Mouse (Mus musculus) liver, embryonic 18 days (tissue): ENCODE results near the gene Gm28729. TPM values are rescaled to one million over a fixed set of nuclear protein-coding genes. Genes with fewer than 3 reads are reported as not detected.

Source experiments
- polyA plus RNA-seq: library from polyadenylated mRNA; depleted of rRNA; stranded (reverse); fragments of >200 nt; gene quantifications from 2 replicates; pipeline ENCODE4 v1.2.3, GENCODE M21; 2012; rRNA removed

Gm28729 gene
- polyA plus RNA-seq, result 0.02 and 0.04 TPM in 2 replicates

DNA sequence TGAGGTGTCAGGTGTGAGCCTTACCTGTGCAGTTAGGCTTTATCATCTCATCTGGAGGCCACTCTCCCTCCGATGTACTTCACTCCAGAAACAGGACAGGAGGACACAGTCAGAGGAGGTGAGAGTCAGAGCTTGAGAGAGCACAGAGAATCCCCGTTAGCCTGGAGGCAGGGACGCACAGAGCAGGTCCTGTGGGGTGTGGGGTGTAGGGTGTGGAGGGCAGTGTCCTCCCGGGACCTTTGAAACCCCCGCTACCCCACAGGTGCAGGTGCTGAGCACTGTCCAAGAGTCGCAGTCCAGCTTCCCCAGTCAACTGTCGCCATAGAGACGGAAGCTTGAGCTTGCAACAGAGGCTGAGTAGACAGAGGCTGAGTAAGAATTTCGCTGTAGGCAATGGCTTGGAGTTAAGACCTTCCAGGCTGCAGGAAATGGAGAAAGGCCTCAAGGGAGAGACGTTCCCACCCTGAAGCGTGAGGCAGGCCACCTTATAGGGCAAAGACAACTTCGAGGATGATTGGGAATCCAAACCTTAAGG lies at the start of gene Gm28729:
Gm28729 (minus strand) TSS at position 293 of the 535 bp plus-strand sequence.

DNA sequence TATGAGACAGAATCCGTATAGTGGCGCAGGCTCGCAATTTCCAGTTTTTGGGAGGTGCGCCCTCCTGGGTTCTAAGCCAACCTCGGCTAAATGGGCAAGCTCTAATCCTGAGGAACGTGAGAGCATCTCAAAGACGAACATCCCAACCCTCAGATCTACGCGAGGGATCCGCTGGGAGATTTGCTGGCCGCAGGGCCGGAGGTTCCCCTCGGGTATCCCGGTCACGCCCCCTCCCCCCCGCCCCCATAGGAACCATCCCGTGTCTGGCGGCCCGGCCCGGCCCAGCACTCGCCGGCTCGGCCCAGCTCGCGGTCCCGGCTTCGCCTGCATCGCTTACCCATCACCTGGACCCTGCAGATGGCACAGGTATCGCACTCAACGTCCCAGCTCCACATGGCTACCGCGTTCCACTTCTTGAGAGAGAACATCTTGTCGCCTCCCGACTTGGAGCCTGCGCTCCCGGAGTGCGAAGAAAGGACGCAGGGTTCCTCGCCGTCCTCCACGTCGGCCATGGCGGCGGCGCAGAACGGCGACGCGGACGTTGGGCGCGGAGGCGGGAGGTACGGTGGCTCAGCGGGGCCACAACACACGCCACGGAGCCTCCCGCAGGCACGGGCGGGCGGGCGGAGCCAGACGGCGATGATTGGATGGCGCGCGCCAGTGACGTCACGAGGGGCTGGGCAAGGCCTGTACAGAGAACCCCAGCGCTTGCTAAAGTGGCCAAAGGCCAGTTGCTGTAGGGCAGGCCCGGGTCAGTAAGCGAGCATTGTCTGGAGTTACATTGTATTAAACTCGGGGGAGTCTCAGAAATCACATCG lies 46.8 kb downstream of the Gm28729 start, which contains the start of gene Rnf7:
Rnf7 (minus strand) TSS at position 605 of the 818 bp plus-strand sequence.

Other genes with a start within 250 kb of the Gm28729 start
- 17.7 and 20.8 TPM in 2 replicates for gene Atp1b3, start 160.8 kb downstream of the Gm28729 start, polyA plus RNA-seq
- 44.2 and 50.4 TPM in 2 replicates for gene Rnf7, start 46.6 kb downstream of the Gm28729 start, polyA plus RNA-seq
- 1.00 and 1.3 TPM in 2 replicates for gene Rasa2, start 106.4 kb upstream of the Gm28729 start, polyA plus RNA-seq
- gene Zbtb38, start 227.6 kb upstream of the Gm28729 start, polyA plus RNA-seq, result 1.0 and 1.2 TPM in 2 replicates